Mouse (Mus musculus) midbrain, embryonic 12.5 days (tissue): ENCODE results near the gene Stk35. TPM values are rescaled to one million over a fixed set of nuclear protein-coding genes. Genes with fewer than 3 reads are reported as not detected.
"Not testable (repeated sequence)": the region's sequence is repeated elsewhere in the genome, so short reads cannot be mapped to it uniquely, and the experiment has no call there.

ENCODE experiments used
- ATAC-seq: fragments of 200-750 bp; cut with Nextera tagmentation; 2 replicates; pipeline ENCODE4 v1.8.0; 2017; ENCODE audit warnings: low read depth, moderate TSS enrichment, moderate library complexity; ENCODE audit not compliant: low FRiP score
- H3K27ac ChIP-seq: fragments of 300-500 bp; sonication (generic); replicated peaks from 2 replicates; pipeline ENCODE4 v1.5.1; 2016; ENCODE audit warnings: mild to moderate bottlenecking
- H3K27me3 ChIP-seq: fragments of 300-500 bp; sonication (generic); 2 replicates; pipeline ENCODE4 v1.6.1; 2016; ENCODE audit warnings: mild to moderate bottlenecking
- H3K36me3 ChIP-seq: fragments of 300-500 bp; sonication (generic); 2 replicates; pipeline ENCODE4 v1.6.1; 2016
- H3K4me1 ChIP-seq: fragments of 300-500 bp; sonication (generic); 2 replicates; pipeline ENCODE4 v1.6.1; 2016
- H3K4me2 ChIP-seq: fragments of 300-500 bp; sonication (generic); replicated peaks from 2 replicates; pipeline ENCODE4 v1.6.1; 2016; ENCODE audit warnings: mild to moderate bottlenecking, moderate library complexity
- H3K4me3 ChIP-seq: fragments of 300-500 bp; sonication (generic); 2 replicates; pipeline ENCODE4 v1.5.1; 2016; ENCODE audit warnings: mild to moderate bottlenecking
- H3K9ac ChIP-seq: fragments of 300-500 bp; sonication (generic); replicated peaks from 2 replicates; pipeline ENCODE4 v1.6.1; 2016; ENCODE audit warnings: mild to moderate bottlenecking, moderate library complexity
- H3K9me3 ChIP-seq: fragments of 300-500 bp; sonication (generic); 2 replicates; pipeline ENCODE4 v1.6.1; 2016; ENCODE audit warnings: mild to moderate bottlenecking
- WGBS: fragments of 180-500 bp; shearing (Covaris S2); methylation state at CpG from one replicate; pipeline ENCODE4 v1.1.7; 2016; 5-methylcytosine and 5-hydroxymethylcytosine counted together
- polyA plus RNA-seq: library from polyadenylated mRNA; unstranded; fragments of >200 nt; fragmentation: Nextera tagmentation; extraction: Ambion mirVana; gene quantifications from 2 replicates; pipeline ENCODE4 v1.2.1, GENCODE M21; 2016

Gene Stk35
- polyA plus RNA-seq, 1 experiment from 2014 or later: 15.5 TPM

DNA sequence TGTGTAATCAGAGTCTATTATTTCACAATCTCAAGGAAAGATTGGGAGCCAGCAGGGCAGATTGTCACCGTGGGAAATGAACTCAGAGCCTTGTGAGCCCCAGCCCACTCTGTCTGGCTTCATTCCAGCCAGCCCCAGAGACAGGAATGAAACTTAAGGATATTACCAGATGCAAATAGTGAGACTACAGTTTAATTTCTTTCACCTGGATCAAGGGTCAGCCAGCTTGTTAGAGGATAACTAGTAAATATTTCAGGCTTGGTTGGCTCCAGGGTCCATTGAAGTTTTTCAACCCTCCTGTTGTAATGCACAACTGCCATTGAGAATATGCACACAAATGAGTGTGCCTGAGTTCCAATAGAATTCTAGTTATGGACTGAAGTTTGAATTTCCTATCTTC is 36.6 kb downstream of the Stk35 start:
- Histone ChIP-seq H3K27ac (no peak overlapping the region), H3K36me3 (no peaks in the 10 kb centered on the region), H3K9ac (no peak overlapping the region), H3K9me3 (no peaks in the 10 kb centered on the region), H3K4me3 (no peak overlapping the region), H3K4me1 (no peaks in the 10 kb centered on the region), H3K27me3 (no peaks in the 10 kb centered on the region), H3K4me2 (no peak overlapping the region)
- 74% methylated on average over 1 of the region's 1 CpGs for WGBS
- ATAC-seq: no peak

DNA sequence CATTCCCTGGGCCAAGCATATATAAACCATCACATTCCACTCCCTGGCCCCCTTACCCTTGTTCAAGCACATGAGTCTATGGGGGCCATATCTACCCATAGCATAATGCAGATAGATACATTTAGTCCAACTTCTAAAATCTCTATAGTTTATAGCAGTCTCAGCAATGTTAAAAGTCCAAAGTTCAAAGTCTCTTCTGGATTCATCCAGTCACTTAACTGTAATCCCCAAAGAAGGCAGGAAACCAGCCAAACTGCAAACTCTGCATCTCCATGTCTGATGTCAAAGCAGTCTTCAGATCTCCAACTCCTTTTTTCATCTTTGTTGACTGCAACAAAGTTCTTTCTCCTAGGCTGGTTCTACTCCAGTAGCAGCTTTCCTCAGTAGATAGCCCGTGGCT is 38.0 kb downstream of the Stk35 start:
- 94% methylated on average over 1 of the region's 1 CpGs for WGBS
- Histone ChIP-seq H3K4me1 (no peaks in the 10 kb centered on the region), H3K4me3 (no peak overlapping the region), H3K27ac (no peak overlapping the region), H3K9me3 (no peaks in the 10 kb centered on the region), H3K4me2 (no peak overlapping the region), H3K36me3 (no peaks in the 10 kb centered on the region), H3K27me3 (no peaks in the 10 kb centered on the region), H3K9ac (no peak overlapping the region)
- ATAC-seq: no peak

DNA sequence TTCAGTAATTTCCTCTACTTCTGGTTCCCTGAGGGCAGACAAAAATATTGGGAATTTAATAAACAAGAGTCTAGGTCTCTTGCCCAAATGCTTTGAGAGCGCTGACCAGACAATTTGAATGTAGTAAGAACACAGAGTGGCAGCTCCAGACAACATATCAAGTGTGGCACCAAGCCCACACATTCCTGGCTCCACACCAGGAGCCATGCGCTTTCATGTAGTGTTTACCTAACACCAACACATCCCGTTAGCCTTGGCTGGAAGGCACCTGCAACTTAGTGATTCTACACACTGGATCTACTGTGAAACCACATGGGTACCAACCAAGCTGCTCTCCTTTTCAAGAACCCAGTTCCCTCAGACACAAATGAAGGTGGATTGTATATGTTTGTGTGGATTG is 45.5 kb downstream of the Stk35 start:
- Histone ChIP-seq H3K36me3 (no peaks in the 10 kb centered on the region), H3K27me3 (no peaks in the 10 kb centered on the region), H3K9me3 (no peaks in the 10 kb centered on the region), H3K4me2 (no peak overlapping the region), H3K4me3 (no peak overlapping the region), H3K4me1 (no peaks in the 10 kb centered on the region), H3K27ac (no peak overlapping the region), H3K9ac (no peak overlapping the region)
- 98% methylated on average over 3 of the region's 3 CpGs for WGBS
- ATAC-seq: no peak

DNA sequence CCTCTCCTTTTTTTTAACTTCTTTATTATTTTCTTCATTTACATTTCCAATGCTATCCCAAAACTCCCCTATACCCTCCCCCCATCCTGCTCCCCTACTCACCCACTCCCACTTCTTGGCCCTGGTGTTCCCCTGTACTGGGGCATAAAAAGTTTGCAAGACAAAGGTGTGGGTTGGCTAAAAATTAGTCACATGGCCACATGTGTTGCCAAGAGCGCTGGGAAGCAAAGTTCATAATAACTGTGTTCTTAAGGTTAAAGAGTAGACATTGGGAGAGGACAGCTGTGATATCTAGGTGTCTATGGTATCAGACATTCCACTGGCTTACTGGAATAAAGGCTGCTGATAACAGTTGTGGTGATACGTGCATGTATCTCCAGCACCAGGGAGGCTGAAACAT is 46.2 kb downstream of the Stk35 start:
- Histone ChIP-seq H3K4me1 (no peaks in the 10 kb centered on the region), H3K4me2 (no peak overlapping the region), H3K9me3 (no peaks in the 10 kb centered on the region), H3K36me3 (no peaks in the 10 kb centered on the region), H3K27me3 (no peaks in the 10 kb centered on the region), H3K27ac (no peak overlapping the region), H3K9ac (no peak overlapping the region), H3K4me3 (no peak overlapping the region)
- 96% methylated on average over 2 of the region's 2 CpGs for WGBS
- no peak for ATAC-seq

DNA sequence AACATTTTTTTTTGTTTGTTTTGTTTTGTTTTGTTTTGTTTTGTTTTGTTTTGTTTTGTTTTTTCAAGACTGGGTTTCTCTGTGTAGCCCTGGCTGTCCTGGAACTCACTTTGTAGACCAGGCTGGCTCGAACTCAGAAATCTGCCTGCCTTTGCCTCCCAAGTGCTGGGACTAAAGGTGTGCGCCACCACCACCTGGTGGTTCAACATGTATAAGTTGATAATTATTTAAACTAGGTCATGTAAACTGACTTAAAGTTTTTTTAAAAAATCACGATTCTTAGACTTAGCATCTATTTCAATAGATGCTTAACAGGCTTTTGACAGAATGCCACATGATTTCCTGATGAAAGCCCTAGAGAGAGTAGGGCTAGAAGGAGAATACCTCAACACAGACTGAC is 48.8 kb downstream of the Stk35 start:
- not testable (repeated sequence) for H3K4me2 ChIP-seq, H3K9me3 ChIP-seq, H3K27me3 ChIP-seq, H3K4me3 ChIP-seq, H3K9ac ChIP-seq, ATAC-seq, H3K27ac ChIP-seq, H3K4me1 ChIP-seq, H3K36me3 ChIP-seq
- 91% methylated on average over 3 of the region's 3 CpGs for whole genome bisulfite sequencing

DNA sequence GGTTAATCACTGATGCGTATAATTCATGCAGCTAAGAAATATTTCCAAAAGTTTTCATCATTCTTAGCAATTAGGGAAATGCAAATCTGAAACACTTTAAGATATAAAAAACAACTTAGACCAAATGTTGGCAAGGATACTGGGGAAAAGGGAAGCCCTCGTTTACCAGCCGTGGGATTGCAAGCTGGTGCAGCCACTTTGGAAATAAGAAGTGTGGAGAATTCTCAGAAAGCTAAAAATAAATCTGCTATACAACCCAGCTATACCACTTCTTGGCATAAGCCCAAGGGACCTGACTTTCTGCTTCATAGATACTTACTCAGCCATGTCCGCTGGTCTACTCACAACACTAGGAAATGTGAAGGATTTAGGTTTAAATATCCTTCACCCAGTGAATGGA is 51.2 kb downstream of the Stk35 start:
- no peaks in the 10 kb centered on the region for H3K36me3 ChIP-seq
- H3K27ac ChIP-seq: no peak overlapping the region
- H3K9ac ChIP-seq: no peak overlapping the region
- H3K4me3 ChIP-seq: no peak overlapping the region
- no peaks in the 10 kb centered on the region for H3K9me3 ChIP-seq
- WGBS: 91% methylated on average over 4 of the region's 4 CpGs
- no peak for ATAC-seq
- H3K27me3 ChIP-seq: no peaks in the 10 kb centered on the region
- H3K4me1 ChIP-seq: no peaks in the 10 kb centered on the region
- no peak overlapping the region for H3K4me2 ChIP-seq

DNA sequence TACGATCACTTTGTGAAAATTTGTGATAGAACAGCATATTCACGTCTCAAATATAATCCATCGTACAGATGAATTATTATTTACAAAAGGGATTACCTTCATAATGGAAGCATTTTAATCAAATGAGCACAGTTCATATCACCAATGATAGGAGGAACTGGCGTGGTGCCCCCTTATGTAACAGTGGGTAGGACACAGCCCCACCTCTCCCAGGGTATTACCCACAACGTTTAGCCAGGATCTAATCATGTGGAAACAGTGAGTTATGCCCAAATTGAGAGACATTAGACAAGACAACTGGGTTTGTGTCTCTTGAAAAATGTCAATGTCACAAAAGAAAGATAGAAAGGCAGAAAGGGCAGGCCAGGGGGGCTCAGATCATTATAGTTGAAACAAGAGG is 62.9 kb downstream of the Stk35 start:
- Histone ChIP-seq H3K9ac (no peak overlapping the region), H3K4me2 (no peak overlapping the region), H3K9me3 (no peaks in the 10 kb centered on the region), H3K27ac (no peak overlapping the region), H3K36me3 (no peaks in the 10 kb centered on the region), H3K27me3 (no peaks in the 10 kb centered on the region), H3K4me1 (0 out of 2 replicates have a peak, but pooled peaks cover 2% of the 10 kb centered on the region), H3K4me3 (no peak overlapping the region)
- no peak for ATAC-seq
- WGBS: 84% methylated on average over 5 of the region's 5 CpGs

DNA sequence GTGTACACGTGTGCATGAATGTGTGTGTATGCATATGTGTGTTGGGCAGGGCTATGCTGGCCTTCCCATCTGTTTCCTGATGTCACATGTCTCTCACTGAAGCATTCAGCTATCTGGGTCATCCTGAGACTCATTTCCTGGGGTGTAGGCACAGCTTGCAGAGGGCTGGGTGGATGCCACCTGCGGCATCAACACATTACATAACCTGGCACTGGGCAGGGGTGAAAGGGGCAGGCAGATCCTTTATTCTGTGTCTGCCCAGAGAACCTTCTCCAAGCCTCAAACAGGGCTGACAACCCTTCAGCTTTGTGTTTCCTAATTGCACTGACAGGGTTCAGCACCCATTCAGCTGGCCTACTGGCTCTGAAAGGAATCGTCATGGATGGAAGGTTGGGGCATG is 64.6 kb downstream of the Stk35 start:
- H3K36me3 ChIP-seq: no peaks in the 10 kb centered on the region
- ATAC-seq: no peak
- no peak overlapping the region for H3K27ac ChIP-seq
- no peak overlapping the region for H3K4me3 ChIP-seq
- H3K27me3 ChIP-seq: no peaks in the 10 kb centered on the region
- H3K4me1 ChIP-seq: 0 out of 2 replicates have a peak, but pooled peaks cover 2% of the 10 kb centered on the region
- H3K4me2 ChIP-seq: no peak overlapping the region
- no peak overlapping the region for H3K9ac ChIP-seq
- WGBS: 71% methylated on average over 3 of the region's 3 CpGs
- H3K9me3 ChIP-seq: no peaks in the 10 kb centered on the region

DNA sequence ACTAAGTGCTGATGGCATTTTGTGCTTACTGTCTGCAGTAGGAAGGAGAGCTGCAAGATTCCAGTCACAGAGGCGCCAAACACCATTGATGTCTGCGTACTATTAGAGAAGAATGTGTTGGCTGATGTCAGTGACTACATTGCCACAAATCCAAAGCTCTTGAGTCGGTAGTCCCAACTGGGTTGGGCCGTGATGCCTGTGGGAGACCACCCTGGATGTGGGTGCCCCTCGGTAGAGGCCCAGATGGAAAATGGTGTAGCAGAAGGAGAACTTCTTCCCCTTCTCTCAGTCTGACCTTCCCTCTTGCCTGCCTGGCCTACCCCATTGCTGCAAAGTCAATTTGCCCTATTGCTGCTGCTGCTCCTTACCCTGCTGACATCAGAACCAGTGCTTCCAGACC is 68.8 kb downstream of the Stk35 start:
- no peaks in the 10 kb centered on the region for H3K9me3 ChIP-seq
- H3K4me3 ChIP-seq: no peak overlapping the region
- H3K27me3 ChIP-seq: no peaks in the 10 kb centered on the region
- H3K4me1 ChIP-seq: peaks cover 5% of the 10 kb centered on the region; the same call in 1 of the 2 replicates
- no peak overlapping the region for H3K9ac ChIP-seq
- 91% methylated on average over 5 of the region's 5 CpGs for WGBS
- H3K36me3 ChIP-seq: no peaks in the 10 kb centered on the region
- ATAC-seq: no peak
- H3K4me2 ChIP-seq: no peak overlapping the region
- H3K27ac ChIP-seq: no peak overlapping the region

DNA sequence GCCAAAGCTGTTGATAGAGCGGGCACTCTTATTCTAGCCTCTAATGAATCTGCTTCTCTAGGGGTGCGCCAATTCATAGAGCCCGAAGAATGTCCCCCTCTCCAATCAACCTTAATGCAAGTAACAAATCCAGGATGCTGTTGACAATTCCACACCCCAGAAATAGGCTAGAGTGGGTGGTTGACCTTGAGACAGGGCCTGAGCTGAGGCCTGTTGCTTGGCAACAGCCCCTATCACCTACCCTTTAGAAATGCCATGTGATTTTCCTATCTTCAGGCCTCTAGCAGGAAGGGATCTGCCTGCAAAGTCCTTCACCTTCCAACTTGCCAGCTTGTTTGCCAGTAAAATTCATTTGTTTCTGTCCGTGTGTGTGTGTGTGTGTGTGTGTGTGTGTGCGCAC is 70.9 kb downstream of the Stk35 start:
- no peak overlapping the region for H3K9ac ChIP-seq
- no peak overlapping the region for H3K4me2 ChIP-seq
- H3K4me3 ChIP-seq: no peak overlapping the region
- H3K36me3 ChIP-seq: no peaks in the 10 kb centered on the region
- no peaks in the 10 kb centered on the region for H3K9me3 ChIP-seq
- H3K4me1 ChIP-seq: peaks cover 5% of the 10 kb centered on the region; the same call in 1 of the 2 replicates
- H3K27me3 ChIP-seq: no peaks in the 10 kb centered on the region
- no peak for ATAC-seq
- 93% methylated on average over 3 of the region's 5 CpGs for WGBS
- no peak overlapping the region for H3K27ac ChIP-seq

DNA sequence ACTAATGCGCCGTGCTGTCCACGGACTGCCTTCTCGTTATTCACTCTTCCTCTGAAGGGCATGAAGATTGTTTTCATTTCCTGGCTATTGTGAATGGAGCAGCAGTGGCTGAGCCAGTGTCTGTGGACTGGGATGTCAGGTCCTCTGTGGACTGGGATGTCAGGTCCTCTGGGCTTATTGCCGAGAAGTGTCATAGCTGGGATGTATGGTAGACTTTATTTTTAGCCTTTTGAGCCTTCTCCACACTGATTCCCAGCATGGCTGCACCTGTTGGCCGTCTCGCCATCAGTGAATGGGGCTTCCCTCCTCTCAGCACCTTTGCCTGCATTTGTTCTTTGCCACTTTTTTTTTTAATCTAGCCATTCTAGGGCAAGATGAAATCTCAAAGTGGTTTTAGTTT is 71.8 kb downstream of the Stk35 start:
- WGBS: 87% methylated on average over 7 of the region's 7 CpGs
- no peak overlapping the region for H3K4me2 ChIP-seq
- ATAC-seq: no peak
- peaks cover 5% of the 10 kb centered on the region; the same call in 1 of the 2 replicates for H3K4me1 ChIP-seq
- no peaks in the 10 kb centered on the region for H3K9me3 ChIP-seq
- no peaks in the 10 kb centered on the region for H3K36me3 ChIP-seq
- no peak overlapping the region for H3K9ac ChIP-seq
- H3K27me3 ChIP-seq: no peaks in the 10 kb centered on the region
- no peak overlapping the region for H3K4me3 ChIP-seq
- no peak overlapping the region for H3K27ac ChIP-seq

DNA sequence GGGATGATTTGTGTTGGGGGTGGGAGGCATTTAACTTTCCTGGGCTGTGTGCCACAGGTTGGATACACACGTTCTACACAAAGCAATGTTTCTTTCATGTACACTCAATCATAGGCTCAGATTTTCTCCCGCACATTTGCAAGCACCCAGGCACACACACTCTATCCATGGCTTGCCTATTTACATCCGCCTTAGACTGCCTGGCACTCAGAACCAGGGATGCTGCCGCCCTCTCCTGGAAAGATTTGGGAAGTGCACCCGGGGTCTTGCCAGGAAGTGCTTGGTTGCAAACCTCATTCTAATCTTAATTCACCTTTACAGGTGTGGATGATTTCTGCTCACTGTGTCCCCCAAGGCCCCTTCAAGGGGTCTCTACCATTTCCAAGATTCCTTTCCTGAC is 73.2 kb downstream of the Stk35 start:
- WGBS: 11% methylated on average over 5 of the region's 5 CpGs
- no peaks in the 10 kb centered on the region for H3K36me3 ChIP-seq
- H3K4me1 ChIP-seq: peaks cover 5% of the 10 kb centered on the region; the same call in 1 of the 2 replicates
- H3K9me3 ChIP-seq: no peaks in the 10 kb centered on the region
- H3K9ac ChIP-seq: no peak overlapping the region
- H3K27me3 ChIP-seq: no peaks in the 10 kb centered on the region
- no peak overlapping the region for H3K27ac ChIP-seq
- ATAC-seq: peak; percentile 58; the same call in 1 of the 2 replicates
- H3K4me2 ChIP-seq: no peak overlapping the region
- H3K4me3 ChIP-seq: no peak overlapping the region

DNA sequence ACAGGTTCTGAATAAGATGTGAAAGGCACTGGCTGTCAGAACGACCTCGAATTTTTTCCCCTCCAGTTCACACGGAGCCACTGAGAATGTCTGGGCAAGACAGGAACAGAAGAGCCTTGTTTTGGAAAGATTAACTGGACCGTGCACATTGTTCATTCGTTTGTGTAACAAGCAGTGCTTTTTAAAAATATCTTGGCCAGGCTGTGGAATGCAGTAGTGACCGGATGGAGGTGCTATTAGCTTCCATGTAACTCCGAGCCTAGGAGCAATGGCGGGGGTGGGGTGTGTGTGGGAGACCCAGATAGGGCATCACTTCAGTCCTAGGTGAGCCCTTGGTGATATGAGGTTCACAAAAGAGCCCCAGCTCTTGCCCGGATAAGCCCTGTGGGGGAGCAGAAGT is 73.8 kb downstream of the Stk35 start:
- Histone ChIP-seq H3K27me3 (no peaks in the 10 kb centered on the region), H3K4me1 (peaks cover 5% of the 10 kb centered on the region; the same call in 1 of the 2 replicates), H3K27ac (no peak overlapping the region), H3K9me3 (no peaks in the 10 kb centered on the region), H3K4me2 (no peak overlapping the region), H3K4me3 (no peak overlapping the region), H3K9ac (no peak overlapping the region), H3K36me3 (no peaks in the 10 kb centered on the region)
- no peak for ATAC-seq
- 57% methylated on average over 9 of the region's 9 CpGs for WGBS
